ENCODE assay signal across 11 mouse cellular contexts in the genomic region with DNA sequence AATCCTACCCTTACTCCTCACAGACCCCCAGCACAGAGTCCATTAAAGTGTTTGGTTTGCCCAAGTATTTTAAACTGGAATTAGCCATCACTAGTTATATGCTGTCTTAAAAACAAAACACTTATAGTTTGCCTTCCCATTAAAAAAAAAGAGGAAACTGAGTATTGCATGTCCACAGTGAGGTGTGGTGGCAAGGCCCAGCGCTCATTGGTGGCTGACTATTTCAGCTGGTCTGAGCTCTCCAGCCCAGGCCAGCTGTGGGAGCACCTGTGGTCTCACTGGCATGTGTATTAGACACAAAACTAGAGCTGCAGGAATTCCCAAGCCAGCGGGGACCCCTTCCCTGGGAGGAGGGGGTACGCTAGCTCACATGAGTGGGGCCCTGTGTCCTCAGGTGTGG. TPM values are rescaled to one million over a fixed set of nuclear protein-coding genes. Genes with fewer than 3 reads are reported as not detected.
DNase-seq lines count a peak whose midpoint lies in the region; ATAC-seq and TF ChIP-seq lines count a peak whose summit lies in the region.
"Had no signal": no experiment of that assay in that cellular context is flagged by ENCODE, and none has a peak within 500 bp of the region (broad histone marks: within the 10 kb centered on the region; RNA-seq: fewer than 3 reads in every experiment).

No protein-coding gene starts in this region.

- 0 out of 2 replicates have a peak, but pooled peaks have one; percentile 3 for ATAC-seq in hindbrain, embryonic 13.5 days (ENCODE audit: low FRiP score)
- ATAC-seq in hindbrain, embryonic 11.5 days (ENCODE audit: low FRiP score) = no peak; the same call in 1 of the 2 replicates
- no peak for ATAC-seq in embryonic facial prominence, embryonic 13.5 days (ENCODE audit: insufficient number of reproducible peaks, insufficient read depth, low FRiP score, low TSS enrichment, low read depth)
- ATAC-seq in intestine, postnatal 0 days = no peak

- no peaks in the 10 kb centered on the region for H3K36me3 ChIP-seq in hindbrain, embryonic 13.5 days
- no peaks in the 10 kb centered on the region for H3K36me3 ChIP-seq in hindbrain, embryonic 11.5 days (ENCODE audit: control insufficient read depth, insufficient read depth, low read length)
- H3K36me3 ChIP-seq in embryonic facial prominence, embryonic 13.5 days = no peaks in the 10 kb centered on the region
- H3K36me3 ChIP-seq in intestine, postnatal 0 days (ENCODE audit: control insufficient read depth, insufficient read depth) = no peaks in the 10 kb centered on the region
- H3K36me3 ChIP-seq: hindbrain, embryonic 15.5 days had no signal

- no peak overlapping the region for H3K4me2 ChIP-seq in hindbrain, embryonic 13.5 days
- no peak overlapping the region for H3K4me2 ChIP-seq in hindbrain, embryonic 11.5 days (replicated peaks; ENCODE audit: low read depth, low read length)
- peak overlapping the region; percentile 75 for H3K4me2 ChIP-seq in embryonic facial prominence, embryonic 13.5 days
- H3K4me2 ChIP-seq in intestine, postnatal 0 days (replicated peaks; ENCODE audit: low read depth) = peak overlapping the region; percentile 84

- no peak for DNase-seq in hindbrain, embryonic 11.5 days (ENCODE audit: low spot score)
- DNase-seq in 416B (ENCODE audit: low read depth) = peak; percentile 28
- no peak for DNase-seq in gastrocnemius, postnatal 36 days
- no peak for DNase-seq in right cerebral cortex, postnatal 4 days

- H3K9me3 ChIP-seq in hindbrain, embryonic 13.5 days = no peaks in the 10 kb centered on the region
- no peaks in the 10 kb centered on the region for H3K9me3 ChIP-seq in hindbrain, embryonic 11.5 days (ENCODE audit: control insufficient read depth, low read length)
- H3K9me3 ChIP-seq in embryonic facial prominence, embryonic 13.5 days = no peaks in the 10 kb centered on the region
- no peaks in the 10 kb centered on the region for H3K9me3 ChIP-seq in intestine, postnatal 0 days (ENCODE audit: control insufficient read depth)
- H3K9me3 ChIP-seq: hindbrain, embryonic 15.5 days had no signal

- no peak overlapping the region for H3K9ac ChIP-seq in hindbrain, embryonic 13.5 days
- H3K9ac ChIP-seq in hindbrain, embryonic 11.5 days (ENCODE audit: low read depth, low read length) = no peak overlapping the region
- H3K9ac ChIP-seq in embryonic facial prominence, embryonic 13.5 days = peak overlapping the region; percentile 36; the same call in 1 of the 2 replicates
- no peak overlapping the region for H3K9ac ChIP-seq in intestine, postnatal 0 days (ENCODE audit: low read depth, low read length)

- TF ChIP-seq CTCF in intestine, postnatal 0 days (IDR thresholded peaks at IDR 0.05; ENCODE audit: low read depth) = no peak

- WGBS in hindbrain, embryonic 13.5 days = 63% methylated on average over 3 of the region's 3 CpGs
- WGBS in hindbrain, embryonic 11.5 days = 62% methylated on average over 3 of the region's 3 CpGs
- WGBS in embryonic facial prominence, embryonic 13.5 days = 65% methylated on average over 3 of the region's 3 CpGs
- 67% methylated on average over 3 of the region's 3 CpGs for WGBS in intestine, postnatal 0 days

- no peak overlapping the region for H3K27ac ChIP-seq in hindbrain, embryonic 13.5 days
- H3K27ac ChIP-seq in hindbrain, embryonic 11.5 days (ENCODE audit: low read depth, low read length) = no peak overlapping the region
- no peak overlapping the region for H3K27ac ChIP-seq in embryonic facial prominence, embryonic 13.5 days
- H3K27ac ChIP-seq in intestine, postnatal 0 days (ENCODE audit: low read depth, low read length) = no peak overlapping the region
- H3K27ac ChIP-seq: hindbrain, embryonic 15.5 days had no signal

- H3K4me3 ChIP-seq in hindbrain, embryonic 13.5 days = no peak overlapping the region
- H3K4me3 ChIP-seq in hindbrain, embryonic 11.5 days (ENCODE audit: low read depth, low read length) = no peak overlapping the region
- no peak overlapping the region for H3K4me3 ChIP-seq in embryonic facial prominence, embryonic 13.5 days
- no peak overlapping the region for H3K4me3 ChIP-seq in intestine, postnatal 0 days (ENCODE audit: low read depth, low read length)

- H3K27me3 ChIP-seq in hindbrain, embryonic 13.5 days = peaks cover 51% of the 10 kb centered on the region
- peaks cover 19% of the 10 kb centered on the region for H3K27me3 ChIP-seq in hindbrain, embryonic 11.5 days (ENCODE audit: control insufficient read depth, insufficient read depth, low read length)
- H3K27me3 ChIP-seq in embryonic facial prominence, embryonic 13.5 days = peaks cover 52% of the 10 kb centered on the region
- H3K27me3 ChIP-seq in intestine, postnatal 0 days (replicated peaks; ENCODE audit: control insufficient read depth, insufficient read depth, low read length) = no peaks in the 10 kb centered on the region

- peaks cover 21% of the 10 kb centered on the region for H3K4me1 ChIP-seq in hindbrain, embryonic 13.5 days (replicated peaks)
- no peaks in the 10 kb centered on the region for H3K4me1 ChIP-seq in hindbrain, embryonic 11.5 days (replicated peaks; ENCODE audit: control insufficient read depth, insufficient read depth, low read length)
- H3K4me1 ChIP-seq in embryonic facial prominence, embryonic 13.5 days = peaks cover 25% of the 10 kb centered on the region
- H3K4me1 ChIP-seq in intestine, postnatal 0 days (replicated peaks; ENCODE audit: control insufficient read depth, insufficient read depth, low read length) = 0 out of 2 replicates have a peak, but pooled peaks cover 3% of the 10 kb centered on the region

- intact Hi-C loops in gastrocnemius, postnatal 36 days (cut with DNase I) = loop anchor here (2.0 to 10.0 kb wide), 2 partner anchors 28 to 294 kb away; no protein-coding TSS in a partner anchor

RNA-seq across cellular contexts. Expression of a gene that starts 2.7 kb away (rescaled TPM):
- 2.0 and 2.4 TPM in 2 replicates for polyA plus RNA-seq in hindbrain, embryonic 13.5 days (2015; fragmentation: Nextera tagmentation; extraction: Ambion mirVana)
- polyA plus RNA-seq in hindbrain, embryonic 11.5 days (2014; fragmentation: Nextera tagmentation; extraction: Ambion mirVana) = 2.7 and 3.2 TPM in 2 replicates
- polyA plus RNA-seq in embryonic facial prominence, embryonic 13.5 days (2015; fragmentation: Nextera tagmentation; extraction: Ambion mirVana) = 7.0 and 7.9 TPM in 2 replicates
- polyA plus RNA-seq in intestine, postnatal 0 days (2015; fragmentation: Nextera tagmentation; extraction: Ambion mirVana) = 16.5 and 17.4 TPM in 2 replicates
- 1 to 10 TPM; 3.8 to 5.1 TPM for total RNA-seq in gastrocnemius, postnatal 36 days (2021)
- polyA plus RNA-seq: activated CD4-positive, CD25-positive, alpha-beta regulatory T cell, adult 4 months; CD4-positive, CD25-positive, alpha-beta regulatory T cell, adult 4 months had no signal

RNA-seq across cellular contexts. Expression of a gene that starts 10.2 kb away (rescaled TPM):
- 0.09 and 0.17 TPM in 2 replicates for polyA plus RNA-seq in hindbrain, embryonic 13.5 days (2015; fragmentation: Nextera tagmentation; extraction: Ambion mirVana)
- 0.77 and 0.88 TPM in 2 replicates for polyA plus RNA-seq in hindbrain, embryonic 11.5 days (2014; fragmentation: Nextera tagmentation; extraction: Ambion mirVana)
- 9.1 and 9.2 TPM in 2 replicates for polyA plus RNA-seq in embryonic facial prominence, embryonic 13.5 days (2015; fragmentation: Nextera tagmentation; extraction: Ambion mirVana)
- 2.2 and 2.3 TPM in 2 replicates for polyA plus RNA-seq in intestine, postnatal 0 days (2015; fragmentation: Nextera tagmentation; extraction: Ambion mirVana)
- under 1 TPM; 0.13 to 0.15 TPM for total RNA-seq in gastrocnemius, postnatal 36 days (2021)

RNA-seq across cellular contexts. Expression of a gene that starts 14.6 kb away (rescaled TPM):
- 67.2 and 72.4 TPM in 2 replicates for polyA plus RNA-seq in hindbrain, embryonic 13.5 days (2015; fragmentation: Nextera tagmentation; extraction: Ambion mirVana)
- 29.6 and 32.6 TPM in 2 replicates for polyA plus RNA-seq in hindbrain, embryonic 11.5 days (2014; fragmentation: Nextera tagmentation; extraction: Ambion mirVana)
- 13.9 and 14.6 TPM in 2 replicates for polyA plus RNA-seq in embryonic facial prominence, embryonic 13.5 days (2015; fragmentation: Nextera tagmentation; extraction: Ambion mirVana)
- polyA plus RNA-seq in intestine, postnatal 0 days (2015; fragmentation: Nextera tagmentation; extraction: Ambion mirVana) = 8.5 and 9.7 TPM in 2 replicates
- 10 to 100 TPM; 39.1 to 49.8 TPM for total RNA-seq in gastrocnemius, postnatal 36 days (2021)

RNA-seq across cellular contexts. Expression of a gene that starts 26.1 kb away (rescaled TPM):
- polyA plus RNA-seq in hindbrain, embryonic 13.5 days (2015; fragmentation: Nextera tagmentation; extraction: Ambion mirVana) = 92.9 and 96.9 TPM in 2 replicates
- 75.1 and 79.7 TPM in 2 replicates for polyA plus RNA-seq in hindbrain, embryonic 11.5 days (2014; fragmentation: Nextera tagmentation; extraction: Ambion mirVana)
- polyA plus RNA-seq in embryonic facial prominence, embryonic 13.5 days (2015; fragmentation: Nextera tagmentation; extraction: Ambion mirVana) = 82.7 and 93.2 TPM in 2 replicates
- 44.9 and 48.8 TPM in 2 replicates for polyA plus RNA-seq in intestine, postnatal 0 days (2015; fragmentation: Nextera tagmentation; extraction: Ambion mirVana)
- 10 to 100 TPM; 24.8 to 27.9 TPM for total RNA-seq in gastrocnemius, postnatal 36 days (2021)

RNA-seq across cellular contexts. Expression of a gene that starts 33.0 kb away (rescaled TPM):
- not detected in 2 replicates for polyA plus RNA-seq in hindbrain, embryonic 13.5 days (2015; fragmentation: Nextera tagmentation; extraction: Ambion mirVana)
- not detected in 2 replicates for polyA plus RNA-seq in hindbrain, embryonic 11.5 days (2014; fragmentation: Nextera tagmentation; extraction: Ambion mirVana)
- not detected in 2 replicates for polyA plus RNA-seq in embryonic facial prominence, embryonic 13.5 days (2015; fragmentation: Nextera tagmentation; extraction: Ambion mirVana)
- polyA plus RNA-seq in intestine, postnatal 0 days (2015; fragmentation: Nextera tagmentation; extraction: Ambion mirVana) = 231 and 259 TPM in 2 replicates
- 10 to 100 TPM in 1 of 2 experiments, 1 to 10 TPM in 1; 3.7 to 14.3 TPM for total RNA-seq in gastrocnemius, postnatal 36 days (2021)
- total RNA-seq: left cerebral cortex, adult 2 months had no signal
- polyA plus RNA-seq: activated CD4-positive, CD25-positive, alpha-beta regulatory T cell, adult 4 months; CD4-positive, CD25-positive, alpha-beta regulatory T cell, adult 4 months; hindbrain, embryonic 15.5 days had no signal

Comparison
In these comparisons a context has a peak if more than half of its experiments do, and no peak if none do; other contexts are left out.
1. H3K4me2 ChIP-seq: peak in embryonic facial prominence, embryonic 13.5 days (single experiment) and intestine, postnatal 0 days (single experiment); none in hindbrain, embryonic 13.5 days (single experiment) and hindbrain, embryonic 11.5 days (single experiment).